Mouse (Mus musculus): ENCODE data around the gene Zfp949. TPM values are rescaled to one million over a fixed set of nuclear protein-coding genes. Genes with fewer than 3 reads are reported as not detected.
"Not testable (repeated sequence)": the region's sequence is repeated elsewhere in the genome, so short reads cannot be mapped to it uniquely, and the experiment has no call there.

The Zfp949 gene
- polyA plus RNA-seq, 1 experiment from 2014 or later, result 7.6 TPM

DNA sequence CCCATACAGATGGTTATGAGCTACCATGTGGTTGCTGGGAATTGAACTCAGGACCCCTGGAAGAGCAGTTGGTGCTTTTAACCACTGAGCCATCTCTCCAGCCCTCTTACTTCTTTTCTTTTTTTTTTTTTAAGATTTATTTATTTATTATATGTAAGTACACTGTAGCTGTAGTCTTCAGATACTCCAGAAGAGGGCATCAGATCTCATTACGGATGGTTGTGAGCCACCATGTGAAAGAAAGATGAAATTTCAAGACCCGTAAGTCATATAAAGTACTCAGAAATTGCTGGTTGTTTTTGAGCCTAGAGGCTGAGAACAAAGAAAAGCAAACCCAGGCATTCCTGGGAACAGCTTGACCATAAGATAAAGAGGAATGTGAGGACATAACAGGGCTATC, 13.7 kb downstream of the Zfp949 start:
- H3K4me3 ChIP-seq (ENCODE audit: inconsistent target); H3K27ac ChIP-seq; H3K79me2 ChIP-seq (ENCODE audit: inconsistent target): not testable (repeated sequence)
- WGBS (ENCODE audit: missing documents), result 93% methylated on average over 2 of the region's 2 CpGs
- H3K36me3 ChIP-seq (ENCODE audit: inconsistent target), result peaks cover 57% of the 10 kb centered on the region

DNA sequence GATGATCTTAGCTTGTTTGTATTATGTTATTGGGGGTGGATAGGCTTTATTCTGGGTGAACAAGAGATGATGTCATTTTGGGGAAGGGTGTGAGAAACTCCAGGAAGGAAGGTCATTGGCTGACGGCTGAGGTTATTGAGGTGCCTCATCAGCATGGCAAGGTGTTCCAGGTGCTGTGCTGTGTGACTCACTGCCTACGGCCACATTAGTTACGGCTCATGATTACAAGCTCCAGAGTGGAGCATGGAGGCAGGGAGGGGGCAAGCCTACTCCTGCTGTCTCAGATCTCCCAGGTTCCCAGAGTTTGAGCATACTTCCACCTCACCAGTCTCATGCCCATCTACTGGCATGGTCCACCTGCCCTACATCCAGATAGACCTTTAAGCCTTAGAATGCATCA, 22.7 kb downstream of the Zfp949 start:
- H3K79me2 ChIP-seq (ENCODE audit: inconsistent target); H3K4me3 ChIP-seq (ENCODE audit: inconsistent target); H3K27ac ChIP-seq: not testable (repeated sequence)
- peaks cover 43% of the 10 kb centered on the region for H3K36me3 ChIP-seq (ENCODE audit: inconsistent target)
- 100% methylated on average over 1 of the region's 3 CpGs for whole genome bisulfite sequencing (ENCODE audit: missing documents)

DNA sequence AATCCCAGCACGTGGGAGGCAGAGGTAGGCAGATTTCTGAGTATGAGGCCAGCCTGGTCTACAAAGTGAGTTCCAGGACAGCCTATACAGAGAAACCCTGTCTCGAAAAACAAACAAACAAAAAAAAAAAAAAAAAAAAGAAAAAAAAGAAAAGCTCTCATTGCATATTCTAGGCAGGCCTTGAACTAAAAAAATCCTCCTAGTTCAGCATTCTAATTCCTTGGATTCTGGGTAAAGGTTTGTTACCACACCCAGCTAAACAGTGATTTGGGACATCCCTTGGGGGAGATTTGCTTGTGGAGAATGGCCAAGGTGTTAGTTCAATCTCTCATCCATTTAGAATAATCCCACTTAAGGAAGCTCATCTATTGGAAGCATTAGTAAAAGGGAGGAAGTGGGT, 32.8 kb downstream of the Zfp949 start, which contains the start of gene Trim43a:
Trim43a (plus strand) TSS at position 301 of the 400 bp plus-strand sequence.
- not testable (repeated sequence) for H3K4me3 ChIP-seq (ENCODE audit: inconsistent target); H3K36me3 ChIP-seq (ENCODE audit: inconsistent target); H3K79me2 ChIP-seq (ENCODE audit: inconsistent target); H3K27ac ChIP-seq
- 100% methylated on average over 1 of the region's 2 CpGs for WGBS (ENCODE audit: missing documents)

DNA sequence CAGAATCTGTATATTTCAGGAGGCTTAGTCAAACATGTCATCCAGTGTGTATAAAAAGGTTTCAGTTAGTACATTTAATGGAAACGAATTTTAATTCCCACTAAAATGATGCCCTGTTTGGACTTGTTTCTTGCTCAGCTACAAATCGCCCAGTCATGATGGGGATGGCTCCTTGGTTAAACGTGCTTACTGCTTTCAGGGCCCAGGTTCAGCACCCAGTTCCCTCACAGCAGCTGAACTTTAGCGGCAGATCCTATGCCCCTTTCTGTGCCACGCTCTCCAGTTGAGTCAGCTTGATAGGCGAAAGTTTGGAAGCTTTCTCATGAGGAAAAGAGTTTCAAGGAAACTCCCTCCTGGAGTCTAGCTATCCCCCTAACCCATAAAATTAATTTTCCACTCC, 45.9 kb downstream of the Zfp949 start:
- H3K36me3 ChIP-seq (ENCODE audit: inconsistent target), result not testable (repeated sequence)
- 82% methylated on average over 2 of the region's 6 CpGs for WGBS (ENCODE audit: missing documents)

DNA sequence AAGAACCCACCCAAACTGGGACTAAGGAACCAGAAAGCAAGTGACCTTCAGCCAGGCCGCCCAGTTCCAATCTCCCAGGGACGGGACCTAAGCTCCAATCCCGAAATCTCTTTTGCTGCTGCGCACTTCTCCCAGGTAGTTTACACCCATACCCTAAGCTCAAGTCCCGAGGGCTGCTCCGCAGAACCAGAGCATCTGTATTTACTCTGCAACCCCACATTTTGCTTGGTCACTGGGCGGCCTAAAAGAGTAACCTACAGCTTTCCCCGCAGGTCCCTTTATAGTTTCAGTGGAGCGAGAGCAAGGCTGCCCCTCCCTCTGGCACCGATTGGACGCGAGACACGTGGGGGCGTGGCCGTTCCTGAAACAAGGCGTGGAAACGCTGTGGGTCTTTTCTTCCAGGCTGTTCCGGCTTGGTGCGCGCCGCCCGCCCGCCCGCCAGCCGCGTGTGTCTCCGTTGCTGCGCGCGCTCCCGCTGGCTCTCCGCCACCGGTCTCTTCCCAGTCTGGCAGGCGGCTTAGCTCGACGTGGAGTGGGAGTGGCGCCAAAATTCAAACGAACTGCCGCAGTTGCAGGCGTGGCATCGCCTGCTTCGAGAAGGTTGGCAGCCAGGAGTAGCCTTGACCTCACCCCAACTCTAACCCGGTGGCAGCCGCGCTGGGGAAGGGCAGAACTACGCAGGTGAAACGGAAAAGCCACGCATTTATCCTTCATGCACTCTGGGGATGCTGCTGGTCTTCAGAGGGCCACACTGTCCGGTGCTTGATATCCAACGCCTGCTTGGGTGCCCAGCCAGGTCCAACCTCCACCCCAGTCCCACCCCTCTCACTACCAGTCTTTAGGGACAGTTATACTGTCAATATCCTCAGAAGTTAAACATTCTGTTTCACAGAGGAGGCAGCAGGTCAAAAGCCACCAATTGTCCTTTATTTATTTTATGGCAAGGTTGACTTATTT, 51.7 kb downstream of the Zfp949 start:
- not testable (repeated sequence) for H3K36me3 ChIP-seq (ENCODE audit: inconsistent target); H3K79me2 ChIP-seq (ENCODE audit: inconsistent target); H3K27ac ChIP-seq
- H3K4me3 ChIP-seq (ENCODE audit: inconsistent target), result peak overlapping the region; percentile 26
- under 1% methylated on average over 29 of the region's 50 CpGs for WGBS (ENCODE audit: missing documents)

More for the DNA sequence above, 45.9 kb downstream of the Zfp949 start:
- H3K27ac ChIP-seq; H3K79me2 ChIP-seq (ENCODE audit: inconsistent target); H3K4me3 ChIP-seq (ENCODE audit: inconsistent target): not testable (repeated sequence)

Other genes starting within 250 kb of the Zfp949 start
- 0.03 to 0.22 TPM in 2 of 3 replicates, not detected in the other for gene Nt5e, start 220.8 kb upstream of the Zfp949 start, polyA plus RNA-seq (2018)
- 24.9 to 35.5 TPM (median 30.3 TPM) in 3 replicates for gene Snx14, start 109.1 kb upstream of the Zfp949 start, polyA plus RNA-seq (2018)
- not detected in 3 replicates for gene Gm20537, start 91.4 kb upstream of the Zfp949 start, polyA plus RNA-seq (2018)
- gene Syncrip, start 65.4 kb upstream of the Zfp949 start, polyA plus RNA-seq (2018), result 51.6 to 196 TPM (median 122 TPM) in 3 replicates
- not detected in 3 replicates for gene Trim43a, start 32.9 kb downstream of the Zfp949 start, polyA plus RNA-seq (2018)
- gene Mthfsl, start 172.3 kb downstream of the Zfp949 start, polyA plus RNA-seq (2018), result 105 to 118 TPM (median 111 TPM) in 3 replicates
- 21.3 to 27.9 TPM (median 23.0 TPM) in 3 replicates for gene Bcl2a1d, start 183.9 kb downstream of the Zfp949 start, polyA plus RNA-seq (2018)